Comparison of ENCODE assay signal across 2 mouse cellular contexts in the genomic region with DNA sequence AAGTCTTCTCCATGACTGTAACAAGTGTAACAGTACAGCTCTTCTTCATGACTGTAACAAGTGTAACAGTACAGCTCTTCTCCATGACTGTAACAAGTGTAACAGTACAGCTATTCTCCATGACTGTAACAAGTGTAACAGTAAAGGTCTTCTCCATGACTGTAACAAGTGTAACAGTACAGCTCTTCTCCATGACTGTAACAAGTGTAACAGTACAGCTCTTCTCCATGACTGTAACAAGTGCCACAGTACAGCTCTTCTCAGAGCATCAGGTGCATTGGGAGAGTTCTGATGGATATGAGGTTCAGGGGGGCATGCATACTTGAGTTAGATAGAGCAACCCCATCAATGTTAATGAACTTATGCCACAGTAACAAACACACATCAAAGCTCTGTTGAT. TPM values are rescaled to one million over a fixed set of nuclear protein-coding genes. Genes with fewer than 3 reads are reported as not detected.
"Had no signal": no experiment of that assay in that cellular context is flagged by ENCODE, and none has a peak within 500 bp of the region (broad histone marks: within the 10 kb centered on the region; RNA-seq: fewer than 3 reads in every experiment).

No protein-coding gene starts in this region.

RNA-seq across cellular contexts. Expression of a gene that starts 22.4 kb away (rescaled TPM):
- total RNA-seq: megakaryocyte, adult 5-6 weeks had no signal
- polyA plus RNA-seq: small intestine, adult 2 months had no signal
